Mouse (Mus musculus): ENCODE results near the gene Nmur1. TPM values are rescaled to one million over a fixed set of nuclear protein-coding genes. Genes with fewer than 3 reads are reported as not detected.
A peak's percentile ranks its signal among the peaks of the same experiment; 100 is the strongest.

Gene Nmur1
- total RNA-seq, 2 experiments from 2014 or later: not detected

- intact Hi-C loops (cut with DNase I): no loop called here
- DNase-seq: no peak
These were observed 15.6 kb upstream of the Nmur1 start for GRCm38 (mm10) chr1:86441724-86441979.

DNA sequence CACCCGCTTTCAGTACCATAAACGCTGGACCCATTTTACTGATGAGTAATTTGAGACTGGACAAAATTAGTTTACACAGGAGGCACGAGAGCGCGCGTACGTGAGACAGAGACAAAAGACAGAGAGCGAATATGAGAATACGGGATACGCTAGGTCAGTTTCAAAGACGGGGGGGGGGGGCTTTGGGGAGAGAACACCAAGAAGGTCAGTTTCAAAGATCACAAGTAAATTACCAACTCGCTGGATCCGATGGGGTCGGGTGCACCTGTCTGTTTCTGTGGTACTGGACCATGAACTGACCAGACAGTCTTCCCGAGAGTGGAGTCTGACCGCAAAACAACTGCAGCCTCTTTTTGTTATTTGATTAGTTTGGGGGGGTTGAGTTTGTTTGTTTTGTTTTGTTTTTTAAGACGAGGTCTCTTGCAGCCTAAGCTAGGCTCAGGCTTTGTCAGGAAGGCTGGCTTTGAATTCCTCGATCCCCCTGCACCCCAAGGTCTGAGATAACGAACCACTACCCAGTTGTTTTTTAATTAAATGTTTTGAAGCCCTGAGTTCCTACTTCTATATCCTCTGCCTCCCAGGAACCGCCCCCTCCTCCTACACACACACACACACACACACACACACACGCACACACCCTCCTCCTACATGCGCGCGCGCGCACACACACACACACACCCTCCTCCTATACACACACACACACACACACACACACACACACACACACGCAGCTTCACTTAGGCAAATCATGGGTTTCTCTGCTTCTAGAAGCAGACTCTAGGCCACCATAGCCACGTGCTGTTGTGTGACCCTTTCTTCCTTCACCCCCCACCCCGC lies 15.1 kb upstream of the Nmur1 start:
- intact Hi-C loops (cut with DNase I): loop anchor here (1.0 kb wide), 2 partner anchors 60 to 91 kb away; no protein-coding TSS in a partner anchor

DNA sequence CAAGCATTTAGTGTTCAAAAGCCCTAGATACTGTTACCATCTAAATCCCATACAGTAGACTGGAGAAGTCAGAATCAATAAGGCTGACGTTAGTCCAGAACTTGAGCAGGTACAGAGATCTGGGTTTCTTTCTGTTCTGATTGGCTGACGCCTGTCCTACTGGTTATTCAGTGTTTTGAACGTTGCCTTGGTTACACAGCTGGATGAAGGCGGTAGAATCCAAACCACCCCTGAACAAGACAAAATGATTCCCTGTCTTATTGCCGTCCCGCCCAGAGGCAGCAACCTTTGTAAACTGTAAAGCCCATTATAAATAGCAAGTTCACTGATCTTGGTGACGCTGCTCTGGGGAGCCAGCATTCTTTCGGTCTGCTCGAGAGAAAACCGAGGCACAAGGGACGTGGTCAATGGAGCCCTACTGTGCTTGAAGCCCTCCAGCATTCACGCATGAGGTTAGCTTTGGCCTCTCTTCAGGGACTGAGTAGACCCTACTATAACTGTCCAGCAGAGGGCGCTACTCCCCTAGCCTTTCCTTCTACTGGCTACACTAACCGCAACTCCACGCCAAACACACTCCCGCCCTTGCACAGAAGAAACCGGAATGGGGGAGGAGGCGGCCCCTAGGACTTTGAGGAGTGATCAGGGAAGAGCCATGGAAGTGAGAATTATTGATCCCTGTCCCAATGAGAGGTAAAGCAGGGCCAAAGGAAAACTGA lies 14.3 kb upstream of the Nmur1 start:
- peak; percentile 85 to 91 for DNase-seq
- intact Hi-C loops (cut with DNase I): loop anchor here (1.0 kb wide), 2 partner anchors 61 to 92 kb away; no protein-coding TSS in a partner anchor

More for the DNA sequence above, 15.1 kb upstream of the Nmur1 start:
- DNase-seq: peak in 1 of 2 experiments; percentile 22

DNA sequence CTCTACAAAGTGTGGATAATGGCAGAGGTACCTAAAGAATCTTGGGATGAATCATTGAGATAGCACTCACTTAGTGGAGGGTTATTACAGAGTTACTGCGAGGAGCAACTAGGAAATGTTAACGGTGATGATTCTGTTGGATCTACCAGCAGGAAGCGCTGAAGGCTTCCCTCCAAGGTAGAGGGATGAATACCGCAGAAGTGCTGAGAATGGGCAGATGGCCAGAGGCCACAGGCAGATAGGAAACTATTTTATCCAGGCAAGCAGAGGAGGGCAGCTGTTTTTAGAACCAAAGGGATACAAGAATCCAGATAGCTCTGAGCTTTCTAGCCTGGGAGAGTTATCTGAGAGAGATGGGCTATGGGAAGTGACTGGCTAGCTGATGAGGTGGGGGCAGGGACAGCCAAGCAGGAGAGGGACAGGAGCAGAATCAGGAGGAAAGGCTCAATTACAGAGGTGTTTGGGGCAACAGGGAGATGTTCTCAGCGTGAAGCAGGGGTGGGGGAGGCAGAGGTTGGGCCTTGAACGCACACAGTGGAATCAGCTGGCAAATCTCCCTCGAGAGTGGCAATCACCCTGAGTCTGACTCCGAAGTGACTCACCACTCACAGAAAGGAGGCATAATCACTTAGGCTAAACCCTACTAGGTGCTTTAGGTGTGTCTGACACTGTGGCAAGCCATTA lies 13.6 kb upstream of the Nmur1 start:
- intact Hi-C loops (cut with DNase I): loop anchor here (1.0 kb wide), 2 partner anchors 62 to 93 kb away; no protein-coding TSS in a partner anchor
- DNase-seq: no peak

DNA sequence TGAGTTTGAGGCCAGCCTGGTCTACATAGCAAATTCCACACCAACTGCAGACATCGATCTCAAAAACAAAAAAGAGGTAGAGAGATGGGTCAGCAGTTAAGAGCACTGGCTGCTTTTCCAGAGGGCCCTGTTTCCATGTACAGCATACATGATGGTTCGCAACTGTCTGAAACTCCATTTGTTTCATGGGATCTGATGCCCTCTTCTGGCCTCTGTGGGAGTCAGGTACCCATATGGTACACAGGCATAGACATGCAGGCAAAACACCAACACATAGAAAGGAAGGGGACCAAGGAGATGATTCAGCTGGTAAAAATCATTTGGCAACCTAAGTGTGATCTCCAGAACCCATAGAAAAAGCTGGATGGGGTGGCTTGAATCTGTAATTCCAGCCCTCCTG lies 12.5 kb upstream of the Nmur1 start:
- intact Hi-C loops (cut with DNase I): no loop called here
- no peak for DNase-seq

- DNase-seq: no peak
- intact Hi-C loops (cut with DNase I): no loop called here
These were observed 11.9 kb upstream of the Nmur1 start for GRCm38 (mm10) chr1:86438014-86438319.

DNA sequence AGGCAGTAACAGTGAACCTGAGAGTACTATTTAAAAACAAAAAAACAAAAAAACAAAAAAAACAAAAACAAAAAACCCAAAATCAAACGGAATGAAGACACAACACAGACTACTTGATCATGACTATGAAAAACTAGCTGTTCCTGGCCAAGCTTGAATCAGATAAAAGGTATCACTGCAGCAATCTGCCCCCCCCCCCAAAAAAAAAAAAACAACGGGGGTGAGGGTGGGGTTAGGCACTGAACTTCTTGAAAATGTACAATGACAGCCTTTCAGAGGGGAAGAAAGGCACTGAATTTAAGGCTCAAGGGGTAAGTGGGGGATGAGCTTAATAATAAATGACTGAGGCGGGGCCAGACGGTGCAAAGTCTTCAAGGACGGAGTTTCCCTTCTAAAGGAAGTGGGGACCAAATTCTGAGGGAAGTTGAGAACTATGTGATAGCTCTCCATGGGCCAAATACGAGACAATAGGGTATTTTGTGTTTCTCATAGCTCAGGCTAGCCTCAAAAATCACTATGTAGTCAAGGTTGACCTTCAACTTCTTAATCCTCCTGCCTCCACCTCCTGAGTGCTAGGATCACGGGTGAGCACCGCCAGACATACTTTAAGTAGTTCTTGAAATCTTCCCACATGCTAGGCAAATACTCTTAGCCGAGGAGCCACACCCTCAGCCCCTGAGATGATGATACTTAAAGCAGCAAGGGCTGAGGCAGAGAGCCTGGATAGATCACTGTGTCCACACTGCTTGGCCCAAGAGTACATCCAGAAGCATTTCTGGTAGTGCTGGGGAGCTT lies 11.4 kb upstream of the Nmur1 start:
- intact Hi-C loops (cut with DNase I): no loop called here
- no peak for DNase-seq

GRCm38 (mm10) chr1:86435302-86435821 lies 9.3 kb upstream of the Nmur1 start:
- peak; percentile 33 to 40 for DNase-seq
- intact Hi-C loops (cut with DNase I): no loop called here

DNA sequence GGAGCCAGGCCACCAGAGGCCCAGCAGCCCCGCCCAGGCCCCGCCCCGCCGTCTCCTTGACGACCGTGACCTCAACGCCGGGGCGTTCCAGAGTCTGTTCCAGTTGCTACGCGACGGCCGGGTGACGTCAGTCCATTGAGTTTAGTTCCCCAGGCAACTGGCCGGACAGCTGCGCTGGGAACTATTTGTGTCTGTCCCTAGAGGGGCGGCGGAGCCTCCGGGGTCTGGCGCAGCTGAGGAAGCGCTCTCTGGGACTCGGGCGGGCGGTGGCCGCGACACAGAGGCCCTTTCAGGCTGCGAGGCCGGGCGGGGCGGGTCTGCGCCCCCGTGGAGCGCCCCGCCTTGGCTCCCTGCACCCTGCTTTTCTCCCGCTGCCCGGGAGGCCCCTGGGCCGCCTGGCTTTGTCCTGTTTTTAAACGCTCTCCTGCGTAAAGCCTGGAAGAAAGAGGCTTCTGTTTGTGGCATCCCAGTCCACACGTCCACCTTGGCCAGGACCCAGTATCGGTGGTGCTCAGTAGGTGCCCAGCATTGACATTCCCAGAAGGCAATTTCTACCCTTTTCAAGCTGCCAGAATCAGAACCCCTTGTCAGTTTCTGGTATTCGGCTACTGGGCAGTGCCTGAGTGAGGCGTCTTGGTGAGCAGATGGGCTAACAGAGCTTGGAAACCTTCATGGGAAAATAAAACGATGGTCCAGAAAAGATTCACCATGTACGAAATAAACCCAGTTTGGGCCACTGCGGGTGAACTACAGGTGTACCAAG lies 8.6 kb upstream of the Nmur1 start:
- DNase-seq: peak; percentile 99
- intact Hi-C loops (cut with DNase I): no loop called here

- peak in 1 of 2 experiments; percentile 58 for DNase-seq
These were observed 8.0 kb upstream of the Nmur1 start for GRCm38 (mm10) chr1:86434001-86434400.

GRCm38 (mm10) chr1:86433359-86433758 lies 7.3 kb upstream of the Nmur1 start:
- intact Hi-C loops (cut with DNase I): no loop called here
- DNase-seq: no peak

More at GRCm38 (mm10) chr1:86434001-86434400, 8.0 kb upstream of the Nmur1 start:
- intact Hi-C loops (cut with DNase I): no loop called here

DNA sequence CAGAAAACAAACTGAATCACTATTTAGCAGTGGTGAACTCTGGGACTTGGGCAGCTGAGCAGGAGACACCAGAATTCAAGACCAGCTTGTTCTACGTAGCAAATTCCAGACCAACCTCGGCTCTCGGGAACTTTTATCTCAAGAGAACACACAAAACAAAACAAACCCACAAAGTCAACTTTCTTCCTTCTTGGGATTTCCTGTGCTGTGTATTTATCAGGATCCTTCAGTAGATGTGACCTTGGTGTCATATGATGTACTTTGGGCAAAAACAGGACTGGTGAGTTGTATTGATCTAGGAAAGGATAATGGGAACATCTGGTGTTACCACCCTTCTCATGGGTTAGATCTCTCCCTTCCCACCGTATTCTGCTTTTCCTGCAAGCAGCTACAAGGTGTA lies 6.8 kb upstream of the Nmur1 start:
- no peak for DNase-seq
- intact Hi-C loops (cut with DNase I): no loop called here

DNA sequence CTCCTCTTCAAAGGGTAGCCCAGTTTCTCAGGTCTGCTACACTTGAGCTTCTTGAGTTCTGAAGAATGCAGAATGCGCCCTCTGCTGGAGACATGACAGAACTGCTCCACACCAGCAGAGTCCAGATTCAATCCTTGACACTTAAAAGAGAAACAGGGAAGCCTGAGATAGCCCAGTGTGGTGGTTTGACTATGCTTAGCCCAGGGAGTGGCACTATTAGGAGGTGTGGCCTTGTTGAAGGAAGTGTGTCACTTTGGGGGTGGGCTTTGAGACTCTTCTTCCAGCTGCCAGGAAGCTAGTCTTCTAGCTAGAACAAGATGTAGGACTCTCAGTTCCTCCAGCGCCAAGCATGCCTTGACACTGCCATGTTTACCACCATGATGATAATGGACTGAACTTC lies 4.0 kb upstream of the Nmur1 start:
- intact Hi-C loops (cut with DNase I): no loop called here
- DNase-seq: peak; percentile 57 to 59

DNA sequence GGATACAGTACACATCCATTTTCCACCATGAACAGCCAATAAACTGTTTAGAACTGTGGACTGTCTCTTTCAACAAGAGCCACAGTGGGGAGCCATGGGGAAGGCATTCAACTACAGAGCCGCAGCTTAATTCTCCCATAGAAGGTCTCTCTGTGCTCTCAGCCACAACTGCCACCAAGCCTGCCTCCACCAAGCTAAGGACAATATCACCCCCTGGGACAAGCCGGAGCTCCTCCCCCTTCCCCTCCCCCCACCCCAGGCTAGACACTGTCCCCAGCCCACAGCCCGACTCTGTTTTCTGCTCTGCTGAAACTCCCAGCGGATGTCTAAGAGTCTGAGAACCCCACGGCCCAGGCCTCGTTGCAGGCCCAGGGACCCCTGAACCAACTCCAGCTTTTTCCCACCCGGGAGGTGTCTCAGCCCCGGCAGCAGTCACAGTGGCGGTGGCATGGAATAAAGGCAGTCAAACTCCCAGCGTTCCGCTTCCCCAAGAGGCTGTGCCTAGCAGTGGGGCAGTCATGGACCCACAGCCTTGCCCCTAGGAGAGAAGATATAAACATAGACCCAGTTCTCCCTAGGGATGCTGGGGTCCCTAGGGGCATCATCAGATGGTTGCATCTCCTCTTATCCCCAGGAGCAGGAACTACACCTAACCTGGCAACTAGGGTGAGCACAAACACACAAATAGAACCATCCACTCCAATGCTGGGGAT lies 1.0 kb downstream of the Nmur1 start:
- no peak for DNase-seq
- intact Hi-C loops (cut with DNase I): no loop called here

GRCm38 (mm10) chr1:86424336-86424735 lies 1.7 kb downstream of the Nmur1 start:
- no peak for DNase-seq
- intact Hi-C loops (cut with DNase I): no loop called here

- DNase-seq: no peak
These were observed 2.1 kb downstream of the Nmur1 start for GRCm38 (mm10) chr1:86423879-86424278.

GRCm38 (mm10) chr1:86421007-86421406 lies 5.0 kb downstream of the Nmur1 start:
- intact Hi-C loops (cut with DNase I): no loop called here
- DNase-seq: no peak

More at GRCm38 (mm10) chr1:86423879-86424278, 2.1 kb downstream of the Nmur1 start:
- intact Hi-C loops (cut with DNase I): no loop called here

DNA sequence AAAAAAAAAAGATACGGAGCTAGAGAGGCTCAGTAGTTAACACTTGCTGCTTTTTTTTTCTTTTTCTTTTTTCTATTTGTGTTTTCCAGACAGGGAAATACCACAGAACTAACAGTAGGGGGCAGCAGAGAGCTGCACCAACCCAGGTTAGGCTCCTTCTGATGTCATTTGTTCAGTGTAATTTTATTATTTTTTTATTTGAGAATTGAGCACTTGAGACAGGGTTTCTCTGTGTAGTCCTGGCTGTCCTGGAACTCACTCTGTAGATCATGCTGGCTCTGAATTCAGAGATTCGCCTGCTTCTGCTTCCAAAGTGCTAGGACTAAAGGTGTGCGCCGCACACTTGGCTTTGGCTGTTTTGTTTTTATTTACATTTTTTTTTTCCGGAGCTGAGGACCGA lies 9.7 kb downstream of the Nmur1 start:
- intact Hi-C loops (cut with DNase I): no loop called here

More for the DNA sequence above, 9.7 kb downstream of the Nmur1 start:
- no peak for DNase-seq
